Mouse (Mus musculus) T-helper 1 cell (primary cell): ENCODE results near the gene Psmb11.

ENCODE experiments used
- in situ Hi-C: fragments of 300-600 bp; cut with MboI, MseI; formaldehyde crosslinking; loops from one replicate; pipeline ENCODE4 v1.15.1; 2025; ENCODE audit warnings: high pct_unique_total_duplicates

Psmb11 gene

DNA sequence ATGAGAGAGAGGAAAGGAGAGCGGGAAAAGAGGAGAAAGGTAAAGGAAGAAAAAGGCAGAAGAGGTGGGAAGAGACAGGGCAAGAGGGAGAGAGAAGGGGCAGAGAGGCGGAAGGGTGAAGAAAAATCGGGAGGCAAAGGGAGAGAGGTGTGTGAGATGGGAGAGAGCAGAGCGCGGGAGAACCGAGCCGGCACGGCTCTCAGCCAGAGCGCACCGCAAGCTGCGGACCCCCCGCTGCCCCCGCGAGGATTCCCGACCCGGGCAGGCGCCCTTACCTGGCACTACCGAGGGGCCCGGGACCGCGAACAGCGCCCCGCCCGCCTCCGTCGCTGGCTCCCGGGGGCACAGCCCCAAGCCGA lies 19.7 kb downstream of the Psmb11 start, which contains the start of gene Gm17606:
Gene Gm17606 (plus strand): TSS at position 7 of the 359 bp plus-strand sequence.
- in situ Hi-C loops = loop anchor here (5.0 kb wide), 1 partner anchor 74 kb away; no protein-coding TSS in a partner anchor

DNA sequence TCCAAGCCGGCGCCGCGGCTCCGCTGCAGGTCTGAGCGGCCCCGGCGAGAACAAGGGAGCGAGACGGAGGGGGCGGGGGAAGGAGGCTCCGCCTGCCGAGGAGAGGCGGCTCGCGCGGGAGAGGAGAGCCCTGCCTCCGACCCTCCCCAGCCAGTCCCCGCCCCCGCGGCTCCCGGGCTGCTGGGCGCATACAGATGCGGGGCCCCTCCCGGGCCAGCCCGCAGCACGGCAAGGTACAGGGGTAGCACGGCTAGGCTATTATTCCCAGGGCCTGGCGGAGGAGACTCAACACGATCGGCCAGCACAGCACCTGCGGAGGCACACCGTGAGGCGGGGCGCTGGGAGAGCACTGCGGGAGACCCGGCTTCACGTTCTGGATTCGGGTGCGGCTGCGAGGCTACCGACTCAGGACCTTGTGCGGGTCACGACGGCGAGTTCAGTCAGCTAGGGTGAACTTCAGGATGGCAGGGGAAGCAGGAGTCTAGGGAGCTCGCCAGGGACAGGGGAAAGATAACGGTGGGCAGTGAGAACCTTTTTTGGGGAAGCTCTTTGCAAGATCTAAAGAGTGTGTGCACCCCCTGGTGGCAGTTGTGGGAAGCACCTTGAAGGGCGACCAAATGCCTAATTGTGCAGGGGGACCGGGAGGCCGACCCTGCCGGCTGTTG lies 20.2 kb downstream of the Psmb11 start, which contains the start of gene Cdh24:
Gene Cdh24 (minus strand): TSS at position 60 of the 665 bp plus-strand sequence.
- in situ Hi-C loops = loop anchor here (5.0 kb wide), 1 partner anchor 74 kb away; no protein-coding TSS in a partner anchor

GRCm38 (mm10) chr14:54642224-54642944 lies 21.2 kb downstream of the Psmb11 start:
- in situ Hi-C loops = loop anchor here (5.0 kb wide), 1 partner anchor 75 kb away; no protein-coding TSS in a partner anchor

GRCm38 (mm10) chr14:54643011-54643410 lies 21.8 kb downstream of the Psmb11 start:
- in situ Hi-C loops = loop anchor here (5.0 kb wide), 1 partner anchor 76 kb away; no protein-coding TSS in a partner anchor

DNA sequence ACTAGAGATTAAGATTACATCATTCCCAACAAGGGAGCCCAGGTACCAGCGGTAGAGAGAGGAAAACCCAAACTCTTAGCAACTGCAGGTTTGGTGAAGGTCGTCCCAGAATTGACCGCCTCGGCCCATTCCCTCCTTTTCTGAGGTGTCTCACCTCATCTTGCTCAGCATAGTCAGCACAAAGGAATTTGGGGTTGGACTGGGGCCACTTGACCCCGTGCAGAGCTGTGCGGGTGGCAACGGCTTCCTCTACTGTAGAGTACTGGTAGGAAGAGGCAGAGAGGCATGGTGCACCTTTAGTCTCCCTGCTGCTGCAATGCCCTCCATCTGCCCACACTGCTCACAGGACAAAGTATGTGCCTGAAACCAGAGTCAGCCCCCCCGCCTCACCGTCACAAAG lies 23.1 kb downstream of the Psmb11 start:
- in situ Hi-C loops = loop anchor here (5.0 kb wide), 1 partner anchor 77 kb away; no protein-coding TSS in a partner anchor

DNA sequence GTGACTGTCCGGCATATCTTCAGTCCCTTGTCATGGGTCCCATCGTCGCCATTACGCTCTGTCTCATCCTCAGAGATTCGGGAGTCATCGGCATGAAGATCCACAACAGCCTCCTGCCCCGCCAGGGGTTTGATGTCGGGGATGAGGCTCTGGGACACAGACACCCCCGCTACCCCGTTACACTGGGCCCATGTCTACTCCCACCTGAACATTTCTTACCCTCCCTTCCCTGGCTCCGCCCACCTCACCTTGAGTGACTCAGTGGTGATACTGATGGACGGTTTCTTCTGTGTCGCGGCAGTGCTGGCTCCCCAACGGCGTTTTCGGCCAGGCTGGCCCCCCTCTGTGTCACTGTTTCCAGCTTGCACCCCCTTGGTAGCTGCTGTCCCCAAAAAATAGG lies 25.2 kb downstream of the Psmb11 start:
- in situ Hi-C loops = no loop called here

DNA sequence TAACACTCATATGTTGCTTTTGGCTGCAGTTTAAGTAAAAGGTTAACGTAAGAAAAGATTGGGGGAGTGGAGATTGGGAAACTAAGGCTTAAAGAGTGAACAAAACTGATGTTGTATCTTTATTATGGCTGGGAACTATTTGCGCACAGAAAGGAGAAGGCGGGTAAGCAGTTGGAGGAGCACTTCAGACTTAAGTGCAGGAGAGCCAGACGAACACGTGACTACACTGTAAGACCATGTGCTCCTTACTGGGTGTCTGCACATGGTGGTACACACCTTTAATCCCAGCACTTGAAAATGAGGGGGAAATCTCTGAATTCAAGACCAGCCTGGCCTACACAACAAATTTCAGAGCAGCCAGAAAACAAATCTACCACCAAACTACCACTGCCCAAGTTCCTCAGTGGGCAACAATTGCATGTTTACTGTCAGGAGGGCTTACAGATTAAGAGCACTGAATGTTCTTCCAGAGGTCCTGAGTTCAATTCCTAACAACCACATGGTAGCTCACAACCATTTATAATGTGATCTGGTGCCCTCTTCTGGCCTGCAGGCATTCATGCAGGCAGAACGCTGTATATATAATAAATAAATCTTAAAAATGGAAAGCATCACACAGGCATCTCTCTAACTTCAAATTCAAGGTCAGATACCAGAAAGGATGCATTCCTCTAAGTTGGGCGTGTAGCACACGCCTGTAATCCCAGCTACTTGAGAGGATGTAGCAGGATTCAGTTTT lies 25.8 kb downstream of the Psmb11 start:
- in situ Hi-C loops = no loop called here

DNA sequence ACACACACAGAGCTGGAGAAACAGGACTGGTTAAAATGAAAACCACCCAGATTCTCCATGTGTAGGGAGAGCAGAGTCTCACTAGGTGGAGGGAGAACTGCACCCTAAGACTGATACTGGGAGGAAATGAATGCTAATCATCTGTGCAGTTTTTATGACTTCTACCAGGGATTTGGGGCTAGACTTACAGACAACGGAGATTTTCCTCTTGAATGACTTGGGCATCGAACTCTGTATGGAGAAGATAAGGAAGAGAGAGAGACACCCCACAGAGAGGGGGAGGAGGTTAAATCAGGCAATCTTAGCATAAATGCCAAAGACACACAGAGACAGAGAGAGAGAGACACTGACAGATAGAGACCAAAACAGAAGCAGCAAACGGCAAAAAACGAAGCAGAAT lies 26.7 kb downstream of the Psmb11 start:
- in situ Hi-C loops = no loop called here

- in situ Hi-C loops = no loop called here
Observed at GRCm38 (mm10) chr14:54650621-54651454, 29.6 kb downstream of the Psmb11 start.

GRCm38 (mm10) chr14:54651556-54651955 lies 30.3 kb downstream of the Psmb11 start:
- in situ Hi-C loops = no loop called here

GRCm38 (mm10) chr14:54652787-54653186 lies 31.6 kb downstream of the Psmb11 start:
- in situ Hi-C loops = no loop called here

- in situ Hi-C loops = no loop called here
Observed at GRCm38 (mm10) chr14:54653496-54653895, 32.3 kb downstream of the Psmb11 start.

GRCm38 (mm10) chr14:54660009-54660408 lies 38.8 kb downstream of the Psmb11 start:
- in situ Hi-C loops = no loop called here

DNA sequence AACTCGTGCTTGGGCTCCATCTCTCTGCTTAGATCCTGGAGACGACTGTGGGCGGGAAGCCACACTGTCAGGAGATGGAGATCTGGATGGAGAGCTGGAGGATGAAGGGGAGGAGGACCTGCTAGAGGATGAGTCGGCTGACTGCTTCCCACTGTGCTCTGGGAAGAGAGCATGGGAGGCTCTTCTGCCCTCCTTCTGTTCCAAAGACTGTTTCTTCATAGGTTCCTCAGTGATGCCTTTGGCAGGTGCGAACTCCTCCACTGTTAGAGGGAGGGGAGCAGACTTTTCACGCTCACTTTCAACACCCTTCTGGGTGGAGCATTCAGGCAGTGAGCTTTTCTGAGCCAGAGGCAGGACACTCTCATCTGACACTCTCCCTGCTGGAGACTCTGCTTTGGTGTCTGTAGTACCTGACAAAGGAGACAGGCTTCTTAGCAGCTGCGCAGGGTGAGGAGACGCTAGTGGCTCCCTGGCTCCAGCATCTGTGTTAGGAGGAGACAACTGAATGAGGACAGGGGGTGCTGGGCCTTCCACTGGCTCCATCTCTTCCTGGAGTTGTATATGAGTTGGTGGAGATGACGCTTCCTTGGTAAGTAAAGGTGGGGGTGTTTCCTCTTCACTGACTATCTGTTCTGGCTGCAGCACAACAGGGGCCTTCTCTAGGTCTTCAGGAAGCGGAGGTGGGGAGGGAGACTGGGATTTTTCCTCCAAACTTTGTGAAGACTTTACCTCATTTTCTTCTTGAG lies 43.4 kb downstream of the Psmb11 start:
- in situ Hi-C loops = no loop called here

- in situ Hi-C loops = no loop called here
Observed at GRCm38 (mm10) chr14:54669381-54669780, 48.1 kb downstream of the Psmb11 start.

DNA sequence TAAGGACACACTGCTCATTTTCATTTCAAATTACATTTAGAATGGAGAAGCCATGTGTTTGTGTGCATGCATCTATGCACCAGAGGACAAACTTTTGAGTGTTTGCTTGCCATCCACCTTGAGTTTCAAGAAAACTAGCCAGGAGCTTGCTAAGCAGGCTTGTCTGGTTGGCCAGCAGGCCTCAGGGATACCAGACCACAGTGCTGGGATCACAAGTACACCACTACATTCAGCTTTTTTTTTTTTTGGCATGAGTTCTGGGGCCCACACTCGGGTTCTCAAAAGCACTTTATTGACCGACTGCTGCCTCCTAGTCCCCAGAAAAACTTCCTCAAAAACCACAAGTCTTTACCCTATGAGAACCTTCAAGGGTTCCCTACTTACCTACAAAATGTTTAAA lies 53.1 kb downstream of the Psmb11 start:
- in situ Hi-C loops = no loop called here

GRCm38 (mm10) chr14:54676290-54676689 lies 55.1 kb downstream of the Psmb11 start:
- in situ Hi-C loops = no loop called here

- in situ Hi-C loops = no loop called here
Observed at GRCm38 (mm10) chr14:54678657-54679304, 57.5 kb downstream of the Psmb11 start.
